Mouse (Mus musculus) heart, embryonic 14.5 days (tissue): Measurements from ENCODE around the gene Rhox9. TPM values are rescaled to one million over a fixed set of nuclear protein-coding genes. Genes with fewer than 3 reads are reported as not detected.
"Not testable (repeated sequence)": the region's sequence is repeated elsewhere in the genome, so short reads cannot be mapped to it uniquely, and the experiment has no call there.

ENCODE experiments used
- ATAC-seq: fragments of 200-750 bp; cut with Nextera tagmentation; 2 replicates; pipeline ENCODE4 v1.8.0; 2017; ENCODE audit warnings: low read depth, moderate TSS enrichment; ENCODE audit not compliant: insufficient number of reproducible peaks, insufficient read depth, low FRiP score
- H3K27ac ChIP-seq, 2 experiments: fragments of 200-500 bp in 1 of 2; fragments of 300-500 bp in 1 of 2; sonication (generic) in 1 of 2; replicated peaks in 1 of 2; 2 replicates each; pipeline ENCODE4 v1.5.1; 2012 to 2014; ENCODE audit warnings: low read depth in 2 of 2, low read length in 2 of 2, control low read depth in 1 of 2, mild to moderate bottlenecking in 1 of 2, mixed read lengths in 1 of 2; ENCODE audit not compliant: control insufficient read depth in 1 of 2, insufficient read depth in 1 of 2
- H3K27me3 ChIP-seq: fragments of 300-500 bp; sonication (generic); 2 replicates; pipeline ENCODE4 v1.6.1; 2014; ENCODE audit warnings: mild to moderate bottlenecking, low read length, control low read depth; ENCODE audit not compliant: control insufficient read depth, insufficient read depth
- H3K36me3 ChIP-seq: fragments of 300-500 bp; sonication (generic); 2 replicates; pipeline ENCODE4 v1.6.1; 2014; ENCODE audit warnings: mild to moderate bottlenecking, control low read depth, low read length, mixed read lengths; ENCODE audit not compliant: control insufficient read depth, insufficient read depth
- H3K4me1 ChIP-seq, 2 experiments: fragments of 200-500 bp in 1 of 2; fragments of 300-500 bp in 1 of 2; sonication (generic) in 1 of 2; 2 replicates each; pipeline ENCODE4 v1.6.1; 2012 to 2014; ENCODE audit warnings: low read length in 2 of 2, control low read depth in 1 of 2, mixed read lengths in 1 of 2; ENCODE audit not compliant: control insufficient read depth in 2 of 2, insufficient read depth in 2 of 2
- H3K4me2 ChIP-seq: fragments of 300-500 bp; sonication (generic); 2 replicates; pipeline ENCODE4 v1.6.1; 2014; ENCODE audit warnings: mild to moderate bottlenecking, low read length
- H3K4me3 ChIP-seq, 2 experiments: fragments of 200-500 bp in 1 of 2; fragments of 300-500 bp in 1 of 2; sonication (generic) in 1 of 2; 2 replicates each; pipeline ENCODE4 v1.5.1; 2012 to 2014; ENCODE audit warnings: low read length in 2 of 2, mild to moderate bottlenecking in 2 of 2, control low read depth in 1 of 2, low read depth in 1 of 2, moderate library complexity in 1 of 2; ENCODE audit not compliant: control insufficient read depth in 1 of 2, insufficient read depth in 1 of 2
- H3K9ac ChIP-seq: fragments of 300-500 bp; sonication (generic); 2 replicates; pipeline ENCODE4 v1.6.1; 2014; ENCODE audit warnings: mild to moderate bottlenecking, low read length
- H3K9me3 ChIP-seq: fragments of 300-500 bp; sonication (generic); 2 replicates; pipeline ENCODE4 v1.6.1; 2016; ENCODE audit warnings: low read length, control low read depth; ENCODE audit not compliant: control insufficient read depth
- WGBS: fragments of 180-500 bp; shearing (Covaris S2); extraction: QIAGEN DNeasy Blood & Tissue Kit; methylation state at CpG from one replicate; pipeline ENCODE4 v1.1.7; 2014; 5-methylcytosine and 5-hydroxymethylcytosine counted together
- polyA plus RNA-seq: library from polyadenylated mRNA; unstranded; fragments of >200 nt; fragmentation: Nextera tagmentation; extraction: Ambion mirVana; gene quantifications from 2 replicates; pipeline ENCODE4 v1.2.1, GENCODE M21; 2014

Rhox9 gene
- not detected in 2 replicates for polyA plus RNA-seq

GRCm38 (mm10) chrX:37901670-37902069, at the start of gene Rhox9:
TSS of gene Rhox9 (minus strand) at chrX:37901770.
- H3K4me1 ChIP-seq, ATAC-seq: not testable (repeated sequence)
- WGBS, result 79% methylated on average over 8 of the region's 18 CpGs

GRCm38 (mm10) chrX:37916311-37916710, 14.7 kb upstream of the Rhox9 start:
- Histone ChIP-seq H3K4me1 (no peaks in the 10 kb centered on the region), H3K4me2 (no peak overlapping the region), H3K9ac (no peak overlapping the region), H3K9me3 (no peaks in the 10 kb centered on the region), H3K27ac (no peak overlapping the region), H3K27me3 (no peaks in the 10 kb centered on the region), H3K4me3 (no peak overlapping the region), H3K36me3 (no peaks in the 10 kb centered on the region)
- 77% methylated on average over 4 of the region's 4 CpGs for WGBS
- ATAC-seq, result no peak

More at GRCm38 (mm10) chrX:37901670-37902069, at the start of gene Rhox9:
- not testable (repeated sequence) for H3K4me3 ChIP-seq, H3K9me3 ChIP-seq, H3K27ac ChIP-seq, H3K27me3 ChIP-seq, H3K4me2 ChIP-seq, H3K36me3 ChIP-seq, H3K9ac ChIP-seq

GRCm38 (mm10) chrX:37908581-37908980, 7.0 kb upstream of the Rhox9 start:
- H3K9me3 ChIP-seq, result no peaks in the 10 kb centered on the region
- no peak overlapping the region for H3K4me2 ChIP-seq
- H3K27me3 ChIP-seq, result no peaks in the 10 kb centered on the region
- H3K4me3 ChIP-seq, result no peak overlapping the region
- H3K4me1 ChIP-seq, result no peaks in the 10 kb centered on the region
- no peaks in the 10 kb centered on the region for H3K36me3 ChIP-seq
- H3K27ac ChIP-seq, result no peak overlapping the region
- H3K9ac ChIP-seq, result no peak overlapping the region
- ATAC-seq, result no peak
- WGBS, result 48% methylated on average over 7 of the region's 7 CpGs

- H3K4me2 ChIP-seq, result no peak overlapping the region
- no peaks in the 10 kb centered on the region for H3K9me3 ChIP-seq
- no peaks in the 10 kb centered on the region for H3K4me1 ChIP-seq
- no peak overlapping the region for H3K27ac ChIP-seq
- no peak overlapping the region for H3K4me3 ChIP-seq
- WGBS, result 60% methylated on average over 5 of the region's 5 CpGs
- H3K9ac ChIP-seq, result no peak overlapping the region
- H3K36me3 ChIP-seq, result no peaks in the 10 kb centered on the region
- no peak for ATAC-seq
- H3K27me3 ChIP-seq, result no peaks in the 10 kb centered on the region
These were observed 2.2 kb upstream of the Rhox9 start for GRCm38 (mm10) chrX:37903727-37904126.

GRCm38 (mm10) chrX:37897132-37897531, 4.4 kb downstream of the Rhox9 start, which contains the start of gene Rhox7b:
TSS of gene Rhox7b (minus strand) at chrX:37897232.
- H3K27me3 ChIP-seq, H3K27ac ChIP-seq, H3K9ac ChIP-seq, H3K4me2 ChIP-seq, H3K4me3 ChIP-seq, H3K4me1 ChIP-seq, ATAC-seq, H3K36me3 ChIP-seq, H3K9me3 ChIP-seq: not testable (repeated sequence)
- WGBS, result 51% methylated on average over 9 of the region's 9 CpGs

- H3K27ac ChIP-seq, result no peak within 1 kb of the TSS
- no peak for ATAC-seq
- H3K36me3 ChIP-seq, result no peaks in the 10 kb centered on the region
- WGBS, result 79% methylated on average over 4 of the region's 4 CpGs
- H3K27me3 ChIP-seq, result no peaks in the 10 kb centered on the region
- H3K4me3 ChIP-seq, result no peak within 1 kb of the TSS
- H3K4me2 ChIP-seq, result no peak within 1 kb of the TSS
- no peaks in the 10 kb centered on the region for H3K4me1 ChIP-seq
- H3K9me3 ChIP-seq, result no peaks in the 10 kb centered on the region
- H3K9ac ChIP-seq, result no peak within 1 kb of the TSS
These were observed 22.7 kb downstream of the Rhox9 start, which contains the start of gene Rhox8 for GRCm38 (mm10) chrX:37878844-37879243. TSS of gene Rhox8 (minus strand) at chrX:37878944.

- Histone ChIP-seq H3K9ac (no peak overlapping the region), H3K27ac (no peak overlapping the region), H3K4me1 (no peaks in the 10 kb centered on the region), H3K36me3 (no peaks in the 10 kb centered on the region), H3K4me2 (no peak overlapping the region), H3K4me3 (no peak overlapping the region), H3K27me3 (no peaks in the 10 kb centered on the region), H3K9me3 (no peaks in the 10 kb centered on the region)
- ATAC-seq, result no peak
- 89% methylated on average over 2 of the region's 2 CpGs for WGBS
These were observed 29.9 kb downstream of the Rhox9 start for GRCm38 (mm10) chrX:37871641-37872040.
